Mouse (Mus musculus) liver, adult (tissue): Measurements from ENCODE around the gene Col26a1.

Source experiments
- GATA4 ChIP-seq: IDR thresholded peaks from 2 replicates; pipeline ENCODE4 v1.6.1; 2014; ENCODE audit warnings: mild to moderate bottlenecking, low read length; ENCODE audit not compliant: insufficient replicate concordance

Gene Col26a1

DNA sequence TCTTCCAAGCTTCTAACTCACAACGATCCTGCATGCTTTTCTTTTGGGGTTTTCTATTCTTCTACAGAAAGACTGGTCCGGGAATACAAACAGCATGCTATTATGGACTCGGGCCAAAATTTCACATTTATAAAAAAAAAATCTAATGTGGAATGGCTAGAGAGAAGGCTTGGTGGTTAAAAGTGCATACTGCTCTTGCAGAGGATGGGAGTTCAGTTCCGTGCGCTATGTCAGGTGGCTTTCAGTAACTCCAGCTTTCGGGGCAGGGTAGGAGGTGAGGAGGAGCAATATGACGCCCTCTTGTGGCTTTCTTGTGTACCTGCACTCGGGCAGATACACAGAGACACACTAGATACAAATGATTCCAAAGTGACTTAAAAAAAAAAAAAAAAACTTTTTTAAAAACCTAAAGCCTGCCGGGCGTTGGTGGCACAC is 12.5 kb upstream of the Col26a1 start:
- TF ChIP-seq GATA4 = no peak

DNA sequence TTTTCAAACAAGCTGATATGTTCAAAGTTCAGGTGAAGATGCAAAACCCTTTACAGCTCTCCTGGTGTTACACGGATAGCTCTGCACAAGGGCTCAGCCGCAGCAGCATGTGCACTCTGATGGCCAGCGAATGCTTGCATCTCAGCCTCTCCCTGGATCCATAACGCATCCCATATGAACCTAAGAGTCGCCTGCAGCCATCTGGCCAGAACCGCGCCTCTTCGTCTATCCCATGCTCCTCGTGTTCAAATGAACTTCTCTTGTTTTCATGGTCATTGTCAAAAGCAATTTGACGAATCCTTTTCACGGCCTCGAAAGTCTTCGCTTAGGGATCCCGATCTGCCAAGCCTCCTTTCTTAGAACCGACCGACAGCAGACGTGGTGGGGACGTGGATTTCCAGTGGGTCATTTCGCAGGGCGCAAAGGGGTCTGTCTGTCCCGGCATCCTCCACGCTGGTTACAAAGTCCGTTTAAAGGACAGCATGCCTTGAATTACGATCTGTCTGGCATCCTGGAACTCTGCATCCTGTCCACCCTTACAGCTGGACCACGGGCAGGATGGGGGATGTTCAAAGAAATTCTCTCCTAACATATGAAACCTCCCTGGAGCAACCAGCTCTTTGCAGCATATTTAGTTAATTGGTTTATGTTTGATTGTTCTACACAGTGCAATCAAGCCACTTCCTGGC is 12.0 kb upstream of the Col26a1 start:
- TF ChIP-seq GATA4 = no peak

DNA sequence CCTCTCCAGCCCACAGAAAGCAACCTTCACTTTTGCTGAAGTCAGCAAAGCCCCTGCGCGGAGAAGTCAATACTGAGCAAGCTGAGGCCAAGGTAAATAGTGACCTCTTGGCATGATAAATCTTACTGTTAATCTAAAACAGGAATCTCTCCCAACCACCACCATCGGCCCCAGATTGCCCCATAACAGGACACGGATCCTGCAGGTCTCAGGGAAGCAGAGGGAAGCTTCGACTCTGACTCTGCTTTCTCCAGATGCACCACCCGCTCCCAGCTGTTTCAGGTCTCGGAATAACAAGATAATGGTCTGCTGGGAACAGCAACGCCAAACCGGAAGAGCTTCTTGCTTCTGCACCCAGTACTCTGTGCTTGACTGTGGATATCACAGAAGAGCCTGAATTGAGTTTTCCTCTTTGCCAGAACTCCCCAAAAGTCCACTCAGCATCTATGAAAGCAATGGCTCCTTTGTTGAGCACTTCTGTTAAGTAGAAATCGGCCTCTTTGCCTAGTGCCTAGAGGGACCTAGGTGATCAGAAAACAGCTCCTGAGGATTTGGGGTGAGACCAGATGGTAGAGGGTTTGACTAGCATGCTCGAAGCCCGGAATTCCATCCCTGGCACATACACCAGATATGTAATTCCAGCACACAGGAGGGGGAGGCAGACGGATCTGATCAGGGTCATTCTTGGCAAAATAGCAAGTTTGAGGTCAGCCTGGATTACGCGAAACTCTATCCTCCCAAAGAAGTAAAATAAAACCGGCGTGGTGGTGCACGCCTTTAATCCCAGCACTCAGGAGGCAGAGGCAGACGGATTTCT is 5.7 kb upstream of the Col26a1 start:
- peak; percentile 70; the same call in 1 of the 2 replicates for TF ChIP-seq GATA4

DNA sequence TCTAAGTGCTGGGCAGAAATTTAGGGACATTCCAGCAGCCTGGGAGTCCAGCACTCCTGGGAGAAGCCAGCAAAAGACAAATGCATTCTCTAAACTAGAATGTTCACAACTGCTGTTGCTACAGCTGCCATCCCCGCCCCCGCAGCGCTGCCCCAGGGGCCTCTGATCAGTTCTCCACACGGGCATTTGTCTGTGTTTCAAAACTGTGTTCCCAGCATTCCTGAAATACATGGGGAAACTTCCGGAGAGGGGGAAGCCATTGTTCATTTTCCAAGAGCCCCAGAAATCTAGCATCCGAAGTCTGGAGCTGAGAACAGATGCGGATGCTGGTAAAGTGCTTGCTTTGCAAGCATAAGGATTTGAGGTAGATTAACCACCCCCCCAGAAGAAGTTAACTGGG is 3.9 kb upstream of the Col26a1 start:
- TF ChIP-seq GATA4 = no peak

DNA sequence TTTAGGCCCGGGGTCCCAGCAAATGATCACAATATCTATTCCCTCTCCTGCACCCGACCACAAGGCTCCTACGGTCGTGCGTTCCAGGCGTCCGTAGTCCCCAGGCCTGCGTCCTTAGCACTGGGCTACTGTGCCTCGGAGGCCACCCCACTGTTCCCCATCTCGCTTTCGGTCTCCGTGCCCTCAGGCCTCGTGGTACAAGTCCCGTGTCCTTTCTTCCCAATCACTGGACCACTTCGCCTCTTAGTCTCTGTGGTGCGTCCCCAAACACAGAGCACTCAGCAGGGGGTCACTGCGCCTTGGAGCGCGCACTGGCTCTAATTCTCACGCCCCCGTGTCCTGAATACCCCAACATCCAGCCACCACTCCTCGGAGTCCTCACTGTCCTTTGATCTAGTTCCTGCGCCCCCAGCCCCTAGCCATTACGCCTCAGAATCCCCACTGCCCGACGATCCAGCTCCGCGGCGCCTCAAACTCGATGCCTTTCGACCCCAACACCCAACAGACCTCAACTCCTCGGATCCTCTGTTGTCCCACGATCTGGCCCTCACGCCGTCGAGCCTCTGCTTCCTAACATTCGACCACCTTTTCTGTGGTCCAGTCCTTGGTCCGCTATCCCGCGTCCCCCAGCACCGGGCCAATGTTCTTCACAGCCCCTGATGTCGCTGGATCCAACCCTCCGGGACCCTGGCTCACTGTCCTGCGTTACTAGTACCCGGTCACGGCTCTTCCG is 788 bp downstream of the Col26a1 start:
- no peak for TF ChIP-seq GATA4

DNA sequence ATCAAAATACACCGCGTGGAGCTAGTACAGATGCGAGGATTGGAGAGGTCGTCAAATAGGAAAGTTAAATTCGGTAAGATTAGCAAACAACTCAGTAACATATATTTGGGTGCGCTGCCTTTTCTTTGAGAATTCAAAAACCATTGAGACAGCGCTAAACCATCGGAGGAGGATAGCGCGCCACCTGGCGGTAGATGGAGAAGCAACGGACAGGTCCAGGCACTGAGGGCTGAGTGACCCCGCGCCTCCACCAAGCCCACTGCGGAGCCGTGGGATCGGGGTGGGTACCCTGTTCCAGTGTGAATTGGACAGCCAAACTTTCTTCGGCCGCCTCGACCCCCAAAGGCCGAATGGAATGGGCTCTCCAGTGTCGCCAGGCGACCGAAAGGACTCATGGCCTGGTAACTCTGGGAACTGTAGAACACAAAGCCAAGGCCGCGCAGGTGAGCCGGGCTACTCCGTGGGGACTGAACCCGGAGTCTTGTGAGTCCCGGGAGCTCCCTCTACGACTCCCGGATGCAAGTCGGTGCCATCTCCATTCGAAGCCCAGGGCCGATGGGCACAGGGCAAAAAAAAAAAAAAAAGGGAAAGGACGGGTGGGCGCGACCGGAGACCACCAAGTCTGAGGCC is 1.5 kb downstream of the Col26a1 start:
- no peak for TF ChIP-seq GATA4

DNA sequence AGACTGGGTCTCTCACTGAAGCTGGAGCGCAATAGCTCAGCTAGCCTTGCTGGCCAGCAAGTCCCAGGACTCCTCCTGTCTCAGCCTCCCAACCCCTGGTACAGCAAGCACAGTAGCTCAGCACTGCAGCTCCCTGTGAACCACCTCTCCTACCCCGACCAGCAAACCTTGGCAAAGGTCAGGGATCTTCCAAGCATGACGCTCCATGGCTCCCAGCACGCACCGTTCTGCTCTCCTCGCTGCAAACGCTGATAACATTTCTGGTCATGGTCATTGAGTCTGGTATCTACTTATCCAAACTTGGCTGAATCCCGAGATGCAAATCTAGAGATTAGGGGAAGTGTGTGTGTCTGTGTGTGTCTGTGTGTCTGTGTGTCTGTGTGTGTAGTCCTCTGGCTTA is 2.9 kb downstream of the Col26a1 start:
- no peak for TF ChIP-seq GATA4

DNA sequence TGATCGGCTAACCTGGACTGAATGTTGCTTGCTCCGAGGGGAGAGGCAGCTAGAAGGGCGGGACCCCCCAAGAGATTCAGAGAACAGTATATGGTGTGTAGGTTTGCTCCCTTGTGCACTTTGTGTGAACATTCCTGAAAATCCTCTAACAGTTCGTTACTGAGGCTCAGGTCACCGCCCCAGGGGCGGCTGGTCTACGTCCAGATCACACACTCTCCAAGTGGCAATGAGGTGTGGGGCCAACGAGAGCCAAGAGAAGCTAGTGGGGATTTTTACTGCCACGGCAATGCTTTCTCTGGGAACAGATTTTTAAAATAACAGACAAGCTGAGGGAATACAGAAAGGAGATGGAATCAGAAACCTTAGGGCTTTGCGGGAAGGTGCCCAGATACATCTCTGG is 8.7 kb downstream of the Col26a1 start:
- TF ChIP-seq GATA4 = no peak

DNA sequence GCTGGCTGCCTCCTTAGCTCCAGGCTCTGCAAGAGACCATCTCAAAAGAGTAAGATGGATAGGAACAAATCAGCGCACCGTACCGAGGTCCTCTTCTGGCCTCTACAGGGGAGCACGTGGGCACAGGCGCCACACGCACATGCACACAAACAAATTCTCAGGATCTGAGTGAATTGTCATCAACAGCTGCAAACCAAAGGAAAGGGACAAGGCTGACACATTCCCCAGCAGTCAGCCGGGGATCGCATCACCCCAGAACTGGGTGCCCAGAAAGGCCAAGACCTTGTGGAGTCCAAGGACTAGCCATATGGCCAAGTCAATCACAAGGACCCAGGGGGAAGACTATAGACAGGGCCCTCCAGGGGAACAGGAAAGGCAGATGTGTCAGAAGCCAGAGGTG is 10.6 kb downstream of the Col26a1 start:
- TF ChIP-seq GATA4 = no peak

DNA sequence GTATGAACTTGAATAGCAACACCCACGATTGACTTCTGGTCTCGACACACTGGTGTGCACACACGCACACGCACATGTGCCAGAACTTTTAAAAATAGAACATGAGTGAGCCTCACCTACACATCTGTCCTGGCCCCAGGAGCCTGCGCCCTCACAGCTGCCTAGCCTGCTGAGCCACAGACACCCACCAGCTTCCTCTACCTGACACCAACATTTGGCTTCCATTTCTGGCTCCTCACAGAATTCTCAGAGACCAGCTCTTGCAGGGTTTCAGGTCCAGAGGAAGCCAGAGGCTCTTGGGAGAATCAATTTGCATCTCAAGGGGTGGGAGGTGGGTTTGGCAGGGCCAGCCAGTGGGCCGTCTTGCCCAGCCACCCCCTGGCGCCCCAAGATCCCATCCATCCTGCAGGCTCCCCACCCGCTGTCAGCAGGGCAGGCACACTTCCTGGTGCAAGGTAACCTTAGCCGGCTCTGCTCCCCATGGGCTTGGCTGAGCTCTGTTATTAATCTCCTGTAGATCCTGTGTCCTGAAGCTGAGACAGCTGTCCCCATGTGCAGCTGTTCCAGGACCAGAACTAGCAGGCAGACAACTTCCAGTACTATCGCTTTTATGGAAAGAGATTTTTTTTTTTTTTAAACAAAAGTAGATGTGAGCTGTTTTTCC is 13.4 kb downstream of the Col26a1 start:
- TF ChIP-seq GATA4 = no peak

GRCm38 (mm10) chr5:136867706-136868105 is 15.3 kb downstream of the Col26a1 start:
- TF ChIP-seq GATA4 = no peak

DNA sequence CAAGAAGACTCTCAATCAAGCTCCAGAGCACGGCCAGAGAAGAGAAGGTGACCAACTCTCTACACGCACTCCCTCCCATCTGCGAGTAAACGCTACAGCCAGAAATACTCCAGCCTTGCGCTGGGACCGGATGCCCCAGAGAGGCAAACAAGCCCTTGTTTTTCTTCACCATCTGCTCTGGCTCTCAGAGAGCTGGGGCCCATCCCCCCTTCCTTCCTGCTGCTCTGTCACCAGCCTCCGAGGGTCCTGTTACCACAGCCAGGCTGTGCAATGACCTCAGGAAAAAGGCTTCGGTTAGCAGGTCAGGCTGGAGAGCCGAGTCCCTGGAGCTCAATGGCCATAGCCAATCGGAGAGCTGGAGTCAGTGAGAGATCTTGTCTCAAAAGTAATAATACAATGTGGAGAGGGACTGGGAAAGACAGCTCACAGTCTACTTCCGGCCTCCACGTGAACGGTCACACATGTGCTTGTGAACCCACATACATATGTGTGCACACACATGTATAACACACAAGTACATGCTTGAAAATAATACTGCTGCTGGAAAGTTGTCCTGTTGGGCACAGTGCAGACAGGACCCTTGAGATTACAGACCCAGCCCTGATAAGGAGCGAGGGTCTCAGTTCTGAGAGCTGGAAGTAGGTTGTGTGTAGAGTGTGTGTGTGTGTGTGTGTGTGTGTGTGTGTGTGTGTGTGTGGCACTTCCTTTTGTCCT is 18.9 kb downstream of the Col26a1 start:
- no peak for TF ChIP-seq GATA4

- TF ChIP-seq GATA4 = no peak
Measured at GRCm38 (mm10) chr5:136863276-136863675, 19.7 kb downstream of the Col26a1 start.

GRCm38 (mm10) chr5:136862806-136863205 is 20.2 kb downstream of the Col26a1 start:
- TF ChIP-seq GATA4 = no peak
